Mouse (Mus musculus) liver, adult 2 months (tissue): ENCODE results near the gene Serinc3.

Source experiments
- CTCF ChIP-seq: fragments of 200-500 bp; IDR thresholded peaks from 2 replicates; pipeline ENCODE4 v1.5.1; 2011; ENCODE audit warnings: low read depth, low read length, control low read depth
- POLR2A ChIP-seq: fragments of 200-500 bp; IDR thresholded peaks from 2 replicates; pipeline ENCODE4 v1.6.1; 2011; ENCODE audit warnings: low read length, control low read depth; ENCODE audit not compliant: insufficient read depth; ENCODE audit errors: extremely low read depth

DNA sequence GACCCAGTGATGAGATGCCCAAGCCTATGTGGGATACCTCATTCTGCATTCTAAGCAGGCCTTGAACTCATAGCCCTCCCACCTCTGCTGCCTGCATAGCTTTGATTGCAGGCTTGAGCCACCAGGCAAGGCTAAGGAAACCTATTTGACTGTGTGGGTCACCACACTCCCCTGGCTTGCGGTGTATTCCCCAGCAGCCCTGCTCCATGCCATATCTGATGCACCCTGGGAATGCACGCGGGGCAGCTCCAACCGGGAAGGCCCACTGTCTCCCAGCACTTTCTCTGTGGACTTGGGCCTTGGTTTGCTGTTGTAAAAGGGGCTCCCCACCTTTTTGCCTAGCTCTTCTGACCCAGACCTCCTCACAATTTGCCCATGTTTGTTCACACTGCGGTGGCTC lies 31.7 kb downstream of the Serinc3 start:
- TF ChIP-seq CTCF (no peak), POLR2A (no peak)
